Mouse (Mus musculus): ENCODE data around the gene Col17a1. TPM values are rescaled to one million over a fixed set of nuclear protein-coding genes. Genes with fewer than 3 reads are reported as not detected.

Gene Col17a1
- total RNA-seq, 2 experiments from 2014 or later, result not detected

GRCm38 (mm10) chr19:47621478-47621877, 70.4 kb downstream of the Col17a1 start:
- intact Hi-C loops (cut with DNase I), result no loop called here
- DNase-seq, result no peak

- intact Hi-C loops (cut with DNase I), result no loop called here
- no peak for DNase-seq
Measured at GRCm38 (mm10) chr19:47613442-47613841, 78.5 kb downstream of the Col17a1 start.

DNA sequence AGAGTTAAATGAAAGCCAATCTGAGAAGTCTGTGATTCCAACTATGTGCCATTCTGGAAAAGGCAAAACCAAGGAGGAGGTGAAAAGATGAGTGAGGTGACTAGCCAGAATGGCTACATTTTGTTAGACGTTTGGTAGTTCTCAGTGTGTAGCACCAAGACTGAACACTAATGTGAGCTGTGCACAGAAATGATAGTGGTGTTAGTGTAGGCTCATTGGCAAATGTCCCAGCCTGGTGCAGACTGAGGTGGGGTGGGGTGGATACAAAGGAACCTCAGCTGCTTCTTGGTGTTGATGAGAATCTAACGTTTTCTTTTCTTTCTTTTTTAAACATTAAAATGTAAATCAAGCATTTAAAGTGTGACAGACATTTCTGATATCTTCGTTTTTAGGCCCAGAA, 83.4 kb downstream of the Col17a1 start:
- DNase-seq, result no peak
- intact Hi-C loops (cut with DNase I), result no loop called here

Other genes starting within 250 kb of the Col17a1 start
- 10 to 100 TPM; 47.7 to 59.2 TPM for gene Sh3pxd2a, start 227.7 kb downstream of the Col17a1 start, total RNA-seq (2021)
- 10 to 100 TPM; 18.0 to 19.8 TPM for gene Stn1, start 154.6 kb downstream of the Col17a1 start, total RNA-seq (2021)
- 10 to 100 TPM; 91.4 to 94.4 TPM for gene Slk, start 112.4 kb downstream of the Col17a1 start, total RNA-seq (2021)
- 10 to 100 TPM; 69.3 to 72.6 TPM for gene Sfr1, start 39.6 kb upstream of the Col17a1 start, total RNA-seq (2021)
- 100 to 1,000 TPM; 171 to 196 TPM for gene Gsto1, start 162.9 kb upstream of the Col17a1 start, total RNA-seq (2021)
- 1 to 10 TPM; 2.1 to 2.3 TPM for gene Gsto2, start 173.4 kb upstream of the Col17a1 start, total RNA-seq (2021)
- not detected for gene Cfap43, start 227.2 kb upstream of the Col17a1 start, total RNA-seq (2021)
- gene Itprip, start 227.2 kb upstream of the Col17a1 start, total RNA-seq (2021), result 10 to 100 TPM in 1 of 2 experiments, 1 to 10 TPM in 1; 9.9 to 15.1 TPM
- 1 to 10 TPM; 2.1 to 2.2 TPM for gene Cfap58, start 245.6 kb upstream of the Col17a1 start, total RNA-seq (2021)